Mouse (Mus musculus) hindbrain, embryonic 13.5 days (tissue): ENCODE measurements around the gene Pus7l. TPM values are rescaled to one million over a fixed set of nuclear protein-coding genes. Genes with fewer than 3 reads are reported as not detected.

Source experiments
- ATAC-seq: fragments of 200-750 bp; cut with Nextera tagmentation; 2 replicates; pipeline ENCODE4 v1.8.0; 2017; ENCODE audit warnings: moderate TSS enrichment; ENCODE audit not compliant: low FRiP score
- H3K27ac ChIP-seq: fragments of 300-500 bp; sonication (generic); 2 replicates; pipeline ENCODE4 v1.5.1; 2015; ENCODE audit warnings: inconsistent platforms, mild to moderate bottlenecking, moderate library complexity
- H3K27me3 ChIP-seq: fragments of 300-500 bp; sonication (generic); 2 replicates; pipeline ENCODE4 v1.6.1; 2015; ENCODE audit warnings: mild to moderate bottlenecking, inconsistent platforms
- H3K36me3 ChIP-seq: fragments of 300-500 bp; sonication (generic); 2 replicates; pipeline ENCODE4 v1.6.1; 2015; ENCODE audit warnings: mild to moderate bottlenecking, inconsistent platforms
- H3K4me1 ChIP-seq: fragments of 300-500 bp; sonication (generic); replicated peaks from 2 replicates; pipeline ENCODE4 v1.6.1; 2015; ENCODE audit warnings: inconsistent platforms
- H3K4me2 ChIP-seq: fragments of 300-500 bp; sonication (generic); 2 replicates; pipeline ENCODE4 v1.6.1; 2015; ENCODE audit warnings: inconsistent platforms, mild to moderate bottlenecking, moderate library complexity
- H3K4me3 ChIP-seq: fragments of 300-500 bp; sonication (generic); 2 replicates; pipeline ENCODE4 v1.5.1; 2015; ENCODE audit warnings: mild to moderate bottlenecking, inconsistent platforms
- H3K9ac ChIP-seq: fragments of 300-500 bp; sonication (generic); 2 replicates; pipeline ENCODE4 v1.6.1; 2015; ENCODE audit warnings: mild to moderate bottlenecking, inconsistent platforms
- H3K9me3 ChIP-seq: fragments of 300-500 bp; sonication (generic); 2 replicates; pipeline ENCODE4 v1.6.1; 2016; ENCODE audit warnings: inconsistent platforms
- WGBS: fragments of 180-500 bp; shearing (Covaris S2); methylation state at CpG from one replicate; pipeline ENCODE4 v1.1.7; 2015; 5-methylcytosine and 5-hydroxymethylcytosine counted together
- polyA plus RNA-seq: library from polyadenylated mRNA; unstranded; fragments of >200 nt; fragmentation: Nextera tagmentation; extraction: Ambion mirVana; gene quantifications from 2 replicates; pipeline ENCODE4 v1.2.1, GENCODE M21; 2015

Gene Pus7l
- 6.9 and 7.2 TPM in 2 replicates for polyA plus RNA-seq

DNA sequence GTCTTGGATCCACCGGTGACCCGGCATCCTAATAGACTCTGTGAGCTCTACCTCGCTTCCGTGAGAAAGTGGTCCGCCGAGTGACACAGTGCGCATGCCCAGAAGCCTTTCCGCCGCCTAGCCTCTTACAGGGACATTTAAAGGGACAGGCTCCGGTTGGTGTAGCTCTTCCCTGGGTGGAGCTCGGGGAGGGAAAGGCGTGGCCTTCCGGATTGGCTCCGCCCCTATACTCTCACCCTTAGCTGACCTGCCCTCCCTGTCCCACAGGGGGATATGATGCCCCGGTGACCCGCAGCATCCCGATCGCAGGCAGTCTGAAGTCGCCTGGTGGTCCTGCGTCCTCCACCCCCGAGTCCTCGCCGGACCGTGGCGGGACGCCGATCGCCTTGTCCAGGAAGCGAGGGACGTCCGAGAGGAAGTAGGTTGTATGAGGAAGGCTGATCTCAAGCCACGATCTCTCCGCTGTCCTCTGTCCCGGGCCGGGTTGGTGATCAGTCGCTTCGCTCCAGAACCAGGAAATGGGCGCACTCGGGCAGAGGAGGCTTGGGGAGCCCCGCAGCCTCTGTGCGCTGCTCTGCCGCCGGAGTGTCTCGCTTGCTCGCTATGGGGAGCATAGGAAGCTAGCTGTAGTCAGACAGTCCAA lies at the start of gene Pus7l, which contains the start of gene Irak4:
Gene Pus7l, minus strand, starts transcription at position 139 of the 643 bp plus-strand sequence.
Gene Irak4, plus strand, starts transcription at position 235 of the 643 bp plus-strand sequence.
- Histone ChIP-seq H3K4me2 (peak within 1 kb of the TSS; percentile 74), H3K9me3 (no peaks in the 10 kb centered on the region), H3K27ac (peak within 1 kb of the TSS; percentile 72; the same call in 1 of the 2 replicates), H3K36me3 (no peaks in the 10 kb centered on the region), H3K9ac (peak within 1 kb of the TSS; percentile 73), H3K4me3 (peak within 1 kb of the TSS; percentile 79), H3K4me1 (peaks cover 5% of the 10 kb centered on the region), H3K27me3 (no peaks in the 10 kb centered on the region)
- peak; percentile 99 for ATAC-seq
- WGBS, result under 1% methylated on average over 45 of the region's 45 CpGs

- peaks cover 12% of the 10 kb centered on the region for H3K4me1 ChIP-seq
- H3K4me3 ChIP-seq, result no peak overlapping the region
- peaks cover under 1% of the 10 kb centered on the region; the same call in 1 of the 2 replicates for H3K36me3 ChIP-seq
- H3K27me3 ChIP-seq, result no peaks in the 10 kb centered on the region
- H3K4me2 ChIP-seq, result no peak overlapping the region
- H3K27ac ChIP-seq, result no peak overlapping the region
- no peak for ATAC-seq
- H3K9me3 ChIP-seq, result no peaks in the 10 kb centered on the region
- 94% methylated on average over 4 of the region's 4 CpGs for WGBS
- no peak overlapping the region for H3K9ac ChIP-seq
Measured at GRCm38 (mm10) chr15:94591356-94591755, 48.0 kb upstream of the Pus7l start.

GRCm38 (mm10) chr15:94590083-94590482 lies 46.7 kb upstream of the Pus7l start:
- peaks cover 13% of the 10 kb centered on the region for H3K4me1 ChIP-seq
- peak overlapping the region; percentile 56 for H3K9ac ChIP-seq
- H3K27me3 ChIP-seq, result no peaks in the 10 kb centered on the region
- peak overlapping the region; percentile 89 for H3K4me3 ChIP-seq
- H3K27ac ChIP-seq, result peak overlapping the region; percentile 66
- WGBS, result 12% methylated on average over 8 of the region's 8 CpGs
- H3K9me3 ChIP-seq, result no peaks in the 10 kb centered on the region
- peaks cover 10% of the 10 kb centered on the region for H3K36me3 ChIP-seq
- peak overlapping the region; percentile 46 for H3K4me2 ChIP-seq
- peak; percentile 41 for ATAC-seq

- Histone ChIP-seq H3K9me3 (no peaks in the 10 kb centered on the region), H3K27ac (peak within 1 kb of the TSS; percentile 93), H3K4me3 (peak within 1 kb of the TSS; percentile 89), H3K4me1 (peaks cover 13% of the 10 kb centered on the region), H3K36me3 (peaks cover 16% of the 10 kb centered on the region), H3K4me2 (peak within 1 kb of the TSS; percentile 76), H3K9ac (peak within 1 kb of the TSS; percentile 93), H3K27me3 (no peaks in the 10 kb centered on the region)
- WGBS, result under 1% methylated on average over 67 of the region's 70 CpGs
- peak; percentile 100 for ATAC-seq
Measured at GRCm38 (mm10) chr15:94589219-94590075, 46.1 kb upstream of the Pus7l start, which contains the start of gene Twf1. TSS of gene Twf1 (minus strand) at chr15:94589889.

DNA sequence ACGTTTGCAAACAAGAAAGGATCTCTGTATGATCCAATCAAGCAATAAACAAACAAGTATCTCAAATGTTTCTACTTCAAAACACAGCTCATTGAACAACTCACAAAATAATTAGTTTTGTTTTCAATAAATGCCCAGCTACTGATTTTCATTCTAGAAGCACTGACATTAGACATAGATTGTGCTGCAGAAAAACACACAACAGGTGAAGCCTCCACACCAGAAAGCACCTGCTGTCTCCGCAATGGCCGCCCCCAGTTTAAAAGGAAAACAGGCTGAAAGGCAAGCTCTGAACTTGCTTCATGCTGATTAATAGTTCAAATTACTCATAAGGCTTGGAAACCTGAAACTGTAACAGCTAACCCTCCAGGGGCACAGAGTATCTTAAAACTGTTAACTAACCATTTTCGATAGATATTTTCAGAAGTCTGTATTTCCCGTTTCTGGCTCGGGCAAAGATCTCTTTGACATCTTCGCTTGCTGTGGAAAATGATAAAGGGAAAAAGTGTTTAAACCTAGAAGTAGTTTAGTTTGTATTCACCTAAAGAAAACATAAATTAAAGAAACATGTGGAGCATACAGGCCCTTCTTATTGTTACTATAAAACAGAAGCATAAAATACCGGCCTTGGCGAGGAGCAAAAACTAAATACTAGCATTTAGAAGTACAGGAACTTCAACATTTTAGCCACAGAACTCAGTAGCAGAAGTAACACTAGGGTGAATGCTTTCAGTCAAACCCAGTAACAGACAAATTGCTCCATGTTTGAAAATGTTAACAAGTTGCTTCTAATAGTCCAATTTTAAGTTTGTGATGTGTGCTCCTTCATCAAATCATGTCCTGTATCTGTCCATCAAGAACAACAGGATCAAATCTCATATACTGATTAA lies 44.7 kb upstream of the Pus7l start:
- Histone ChIP-seq H3K4me1 (peaks cover 13% of the 10 kb centered on the region), H3K27me3 (no peaks in the 10 kb centered on the region), H3K9ac (no peak overlapping the region), H3K4me2 (peak overlapping the region; percentile 76), H3K36me3 (peaks cover 30% of the 10 kb centered on the region), H3K9me3 (no peaks in the 10 kb centered on the region), H3K27ac (no peak overlapping the region), H3K4me3 (peak overlapping the region; percentile 89)
- WGBS, result 86% methylated on average over 9 of the region's 9 CpGs
- ATAC-seq, result no peak

DNA sequence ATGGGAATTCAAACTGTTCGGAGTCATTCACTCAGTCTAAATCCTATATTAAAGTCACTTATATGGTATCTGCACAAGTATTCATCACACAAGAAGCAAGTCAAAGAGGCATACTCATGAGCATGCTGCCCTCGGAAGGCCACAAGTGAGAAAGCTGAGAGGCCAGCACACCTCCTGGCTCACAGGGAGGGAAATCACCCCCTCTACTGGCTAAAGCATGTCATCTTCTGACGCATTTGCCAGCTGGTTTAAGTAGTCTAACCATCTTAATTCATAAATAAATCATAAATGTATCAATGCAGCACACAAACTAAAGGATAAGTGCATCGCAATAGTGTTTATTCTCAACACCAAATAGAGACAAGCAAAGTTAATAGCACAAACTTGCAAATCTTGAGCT lies 41.4 kb upstream of the Pus7l start:
- Histone ChIP-seq H3K9me3 (no peaks in the 10 kb centered on the region), H3K4me2 (no peak overlapping the region), H3K9ac (no peak overlapping the region), H3K27me3 (no peaks in the 10 kb centered on the region), H3K27ac (no peak overlapping the region), H3K4me1 (peaks cover 13% of the 10 kb centered on the region), H3K36me3 (peaks cover 62% of the 10 kb centered on the region), H3K4me3 (no peak overlapping the region)
- WGBS, result 82% methylated on average over 4 of the region's 4 CpGs
- no peak for ATAC-seq

DNA sequence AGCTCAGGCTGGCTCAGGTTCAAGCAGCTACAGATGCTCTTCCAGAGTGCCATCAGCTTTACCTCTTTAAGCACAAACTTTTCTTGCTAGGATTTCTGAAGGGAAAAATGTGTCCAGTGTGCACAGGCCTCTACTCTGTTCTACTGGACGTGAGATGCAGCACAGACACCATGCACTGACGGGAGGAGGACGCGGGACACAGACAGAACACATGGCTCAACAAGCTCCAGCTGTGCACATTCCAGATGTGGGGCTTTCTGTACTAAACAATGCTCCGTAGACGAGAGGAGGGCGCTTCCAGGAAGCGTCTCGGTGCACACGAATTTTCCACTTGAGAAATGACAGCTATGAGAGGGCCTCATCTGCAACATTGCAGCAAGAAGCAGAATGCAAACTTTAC lies 39.8 kb upstream of the Pus7l start:
- no peak overlapping the region for H3K4me3 ChIP-seq
- H3K27ac ChIP-seq, result no peak overlapping the region
- ATAC-seq, result no peak
- peaks cover 6% of the 10 kb centered on the region for H3K4me1 ChIP-seq
- no peaks in the 10 kb centered on the region for H3K9me3 ChIP-seq
- WGBS, result 89% methylated on average over 10 of the region's 10 CpGs
- H3K36me3 ChIP-seq, result peaks cover 72% of the 10 kb centered on the region
- no peak overlapping the region for H3K4me2 ChIP-seq
- no peaks in the 10 kb centered on the region for H3K27me3 ChIP-seq
- H3K9ac ChIP-seq, result no peak overlapping the region

GRCm38 (mm10) chr15:94582000-94582593 lies 38.8 kb upstream of the Pus7l start:
- H3K36me3 ChIP-seq, result peaks cover 74% of the 10 kb centered on the region
- no peak for ATAC-seq
- WGBS, result 38% methylated on average over 7 of the region's 7 CpGs

DNA sequence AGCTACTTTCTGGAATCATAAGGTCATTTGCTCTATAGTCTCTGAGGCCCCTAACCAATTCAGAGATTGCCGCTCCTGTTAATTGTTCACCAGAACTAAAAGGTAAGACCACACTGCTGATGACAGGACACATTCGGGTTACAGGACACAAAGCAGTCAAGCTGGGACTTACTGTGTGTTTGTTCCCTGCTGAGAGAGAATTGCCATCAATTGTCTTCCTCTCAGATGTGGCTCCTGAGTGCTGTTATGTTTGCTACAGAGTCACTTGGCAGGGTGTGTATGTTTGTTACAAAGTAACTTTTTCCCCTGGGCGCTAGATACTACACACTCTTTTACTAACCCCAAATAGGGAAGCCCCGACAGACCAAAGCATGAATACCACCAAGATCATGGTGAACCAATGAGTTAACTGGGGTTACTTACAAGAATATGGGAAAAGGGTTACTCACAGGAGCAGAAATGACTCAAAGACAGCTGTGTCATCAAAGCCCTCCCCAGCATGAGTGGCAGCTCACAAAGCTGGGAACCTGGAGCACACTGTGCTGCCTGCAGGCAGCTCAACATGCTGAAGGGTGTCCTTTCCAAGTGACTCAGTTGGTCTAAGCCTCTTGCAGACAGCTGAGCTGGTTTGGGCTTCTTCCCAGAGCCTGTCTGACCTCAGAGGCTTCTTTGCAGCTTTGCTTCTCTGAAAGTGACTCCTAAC lies 31.4 kb upstream of the Pus7l start:
- Histone ChIP-seq H3K27ac (no peak overlapping the region), H3K4me1 (no peaks in the 10 kb centered on the region), H3K27me3 (no peaks in the 10 kb centered on the region), H3K4me2 (no peak overlapping the region), H3K36me3 (peaks cover 13% of the 10 kb centered on the region), H3K9ac (no peak overlapping the region), H3K4me3 (no peak overlapping the region), H3K9me3 (no peaks in the 10 kb centered on the region)
- no peak for ATAC-seq
- WGBS, result 55% methylated on average over 4 of the region's 4 CpGs

More at GRCm38 (mm10) chr15:94582000-94582593, 38.8 kb upstream of the Pus7l start:
- Histone ChIP-seq H3K27ac (no peak overlapping the region), H3K9ac (no peak overlapping the region), H3K4me1 (0 out of 2 replicates have a peak, but pooled peaks cover 2% of the 10 kb centered on the region), H3K27me3 (no peaks in the 10 kb centered on the region), H3K9me3 (no peaks in the 10 kb centered on the region), H3K4me3 (no peak overlapping the region), H3K4me2 (no peak overlapping the region)

GRCm38 (mm10) chr15:94572746-94573145 lies 29.4 kb upstream of the Pus7l start:
- WGBS, result 74% methylated on average over 7 of the region's 8 CpGs
- H3K4me1 ChIP-seq, result no peaks in the 10 kb centered on the region
- H3K9ac ChIP-seq, result no peak overlapping the region
- no peaks in the 10 kb centered on the region for H3K9me3 ChIP-seq
- H3K27me3 ChIP-seq, result no peaks in the 10 kb centered on the region
- H3K4me3 ChIP-seq, result no peak overlapping the region
- no peaks in the 10 kb centered on the region for H3K36me3 ChIP-seq
- no peak overlapping the region for H3K27ac ChIP-seq
- H3K4me2 ChIP-seq, result no peak overlapping the region
- ATAC-seq, result no peak

GRCm38 (mm10) chr15:94571501-94571900 lies 28.2 kb upstream of the Pus7l start:
- Histone ChIP-seq H3K27me3 (no peaks in the 10 kb centered on the region), H3K4me3 (no peak overlapping the region), H3K27ac (no peak overlapping the region), H3K9ac (no peak overlapping the region), H3K4me1 (no peaks in the 10 kb centered on the region), H3K9me3 (no peaks in the 10 kb centered on the region), H3K36me3 (no peaks in the 10 kb centered on the region), H3K4me2 (no peak overlapping the region)
- WGBS, result 88% methylated on average over 4 of the region's 4 CpGs
- ATAC-seq, result no peak
